Mouse (Mus musculus): Measurements from ENCODE around the gene Ptprm. TPM values are rescaled to one million over a fixed set of nuclear protein-coding genes. Genes with fewer than 3 reads are reported as not detected.

Gene Ptprm
- 0.13 and 0.14 TPM in 2 replicates for polyA plus RNA-seq (2012)

GRCm38 (mm10) chr17:67354451-67355011 lies at the start of gene Ptprm:
Gene Ptprm (minus strand): TSS chr17:67354457.

Measured in megakaryocyte-erythroid progenitor cell, adult 5 weeks (primary cell).